Mouse (Mus musculus) ES-E14 (cell line): ENCODE measurements at regions not wholly inside any gene's neighbourhood (a gene's known extent, or its start where the extent isn't known, plus 50 kb on each side); places are given as distances from the start of the nearest gene placed in this dataset.

Source experiments
- DNase-seq: peaks from one replicate; pipeline ENCODE4 v3.0.0-alpha.2; 2013; ENCODE audit warnings: low read depth, low spot score
- H3K27ac ChIP-seq: 2 replicates; pipeline ENCODE4 v1.5.1; 2012; ENCODE audit warnings: low read depth, mild to moderate bottlenecking, low read length, moderate library complexity, mixed read lengths; ENCODE audit not compliant: poor library complexity, insufficient read depth, severe bottlenecking
- H3K36me3 ChIP-seq: 2 replicates; pipeline ENCODE4 v1.6.1; 2012; ENCODE audit warnings: mild to moderate bottlenecking, low read length, moderate library complexity, mixed read lengths; ENCODE audit not compliant: control insufficient read depth, poor library complexity, insufficient read depth, severe bottlenecking
- H3K4me1 ChIP-seq, 2 experiments: fragments of 150-350 bp in 1 of 2; sonication (generic) in 1 of 2; 2 replicates each; pipeline ENCODE4 v1.6.1; 2012; ENCODE audit warnings: low read length in 2 of 2, mild to moderate bottlenecking in 1 of 2, mixed read lengths in 1 of 2; ENCODE audit not compliant: control insufficient read depth in 2 of 2, insufficient read depth in 2 of 2, poor library complexity in 1 of 2
- H3K4me3 ChIP-seq, 2 experiments: fragments of 150-350 bp in 1 of 2; sonication (generic) in 1 of 2; 2 replicates each; pipeline ENCODE4 v1.5.1; 2012; ENCODE audit warnings: low read length in 2 of 2, low read depth in 1 of 2, mild to moderate bottlenecking in 1 of 2, mixed read lengths in 1 of 2; ENCODE audit not compliant: insufficient read depth in 1 of 2, poor library complexity in 1 of 2, severe bottlenecking in 1 of 2
- H3K9ac ChIP-seq: 2 replicates; pipeline ENCODE4 v1.6.1; 2012; ENCODE audit warnings: low read depth, mild to moderate bottlenecking, low read length, mixed read lengths; ENCODE audit not compliant: poor library complexity, insufficient read depth, severe bottlenecking
- H3K9me3 ChIP-seq: fragments of 150-350 bp; sonication (generic); 2 replicates; pipeline ENCODE4 v1.6.1; 2012; ENCODE audit warnings: low read depth, mild to moderate bottlenecking, low read length; ENCODE audit not compliant: control insufficient read depth, insufficient read depth
- CHD2 ChIP-seq: IDR thresholded peaks from 2 replicates; pipeline ENCODE4 v1.6.1; 2014; ENCODE audit warnings: mild to moderate bottlenecking, low read depth, low read length, inconsistent platforms
- HCFC1 ChIP-seq: IDR thresholded peaks from 2 replicates; pipeline ENCODE4 v1.6.1; 2012; ENCODE audit warnings: low read length, inconsistent platforms, borderline replicate concordance; ENCODE audit not compliant: insufficient read depth
- MAFK ChIP-seq: IDR thresholded peaks from 2 replicates; pipeline ENCODE4 v1.6.1; 2014; ENCODE audit warnings: mild to moderate bottlenecking, low read depth, low read length, inconsistent platforms; ENCODE audit not compliant: insufficient read depth
- ZC3H11A ChIP-seq: IDR thresholded peaks from 2 replicates; pipeline ENCODE4 v1.6.1; 2012; ENCODE audit warnings: low read depth, mild to moderate bottlenecking, inconsistent platforms, low read length, borderline replicate concordance
- ZNF384 ChIP-seq: IDR thresholded peaks from 2 replicates; pipeline ENCODE4 v1.6.1; 2012; ENCODE audit warnings: low read depth, low read length, inconsistent platforms
- in situ Hi-C, 2 experiments: fragments of 600-800 bp; cut with MboI; formaldehyde crosslinking; loops; one replicate each; pipeline ENCODE4 v1.15.1; 2025; ENCODE audit warnings: low sequenced_read_pairs in 2 of 2, inconsistent platforms in 1 of 2; ENCODE audit not compliant: unreplicated experiment in 2 of 2

- no peak overlapping the region for H3K27ac ChIP-seq
- in situ Hi-C loops: no loop called here
- no peaks in the 10 kb centered on the region for H3K4me1 ChIP-seq
- H3K9me3 ChIP-seq: no peaks in the 10 kb centered on the region
- no peak for DNase-seq
- H3K9ac ChIP-seq: no peak overlapping the region
- H3K36me3 ChIP-seq: no peaks in the 10 kb centered on the region
- no peak for TF ChIP-seq ZNF384
- TF ChIP-seq CHD2: no peak
- no peak for TF ChIP-seq MAFK
- no peak for TF ChIP-seq ZC3H11A
- no peak for TF ChIP-seq HCFC1
- H3K4me3 ChIP-seq: no peak overlapping the region
Measured at GRCm38 (mm10) chr13:73041233-73042040, 218.8 kb upstream of the Irx4 start.

GRCm38 (mm10) chr13:73069840-73070530 is 190.3 kb upstream of the Irx4 start:
- Histone ChIP-seq H3K9me3 (no peaks in the 10 kb centered on the region), H3K9ac (no peak overlapping the region), H3K36me3 (no peaks in the 10 kb centered on the region), H3K4me1 (no peaks in the 10 kb centered on the region), H3K27ac (no peak overlapping the region), H3K4me3 (no peak overlapping the region)
- no peak for DNase-seq
- in situ Hi-C loops: no loop called here
- TF ChIP-seq ZC3H11A: no peak
- no peak for TF ChIP-seq ZNF384
- no peak for TF ChIP-seq HCFC1
- no peak for TF ChIP-seq CHD2
- TF ChIP-seq MAFK: no peak

- Histone ChIP-seq H3K4me3 (no peak overlapping the region), H3K9me3 (no peaks in the 10 kb centered on the region), H3K27ac (no peak overlapping the region), H3K36me3 (no peaks in the 10 kb centered on the region), H3K4me1 (no peaks in the 10 kb centered on the region), H3K9ac (no peak overlapping the region)
- no peak for DNase-seq
- TF ChIP-seq ZNF384: no peak
- TF ChIP-seq MAFK: no peak
- TF ChIP-seq CHD2: no peak
- no peak for TF ChIP-seq HCFC1
- TF ChIP-seq ZC3H11A: no peak
- in situ Hi-C loops: no loop called here
Measured at GRCm38 (mm10) chr13:73070531-73070908, 189.8 kb upstream of the Irx4 start.

- TF ChIP-seq MAFK (no peak), HCFC1 (no peak), ZNF384 (no peak), ZC3H11A (no peak), CHD2 (no peak)
- H3K9me3 ChIP-seq: no peaks in the 10 kb centered on the region
- no peak overlapping the region for H3K27ac ChIP-seq
- in situ Hi-C loops: no loop called here
- no peak overlapping the region for H3K4me3 ChIP-seq
- no peak for DNase-seq
- H3K9ac ChIP-seq: no peak overlapping the region
- no peaks in the 10 kb centered on the region for H3K4me1 ChIP-seq
- no peaks in the 10 kb centered on the region for H3K36me3 ChIP-seq
Measured at GRCm38 (mm10) chr13:73071032-73071431, 189.2 kb upstream of the Irx4 start.
